Mouse (Mus musculus): ENCODE results near the gene Ankrd39. TPM values are rescaled to one million over a fixed set of nuclear protein-coding genes. Genes with fewer than 3 reads are reported as not detected.

Gene Ankrd39
- 17.0 and 30.9 TPM in 2 replicates for polyA plus RNA-seq (2012; rRNA removed; ENCODE audit: low replicate concordance)

DNA sequence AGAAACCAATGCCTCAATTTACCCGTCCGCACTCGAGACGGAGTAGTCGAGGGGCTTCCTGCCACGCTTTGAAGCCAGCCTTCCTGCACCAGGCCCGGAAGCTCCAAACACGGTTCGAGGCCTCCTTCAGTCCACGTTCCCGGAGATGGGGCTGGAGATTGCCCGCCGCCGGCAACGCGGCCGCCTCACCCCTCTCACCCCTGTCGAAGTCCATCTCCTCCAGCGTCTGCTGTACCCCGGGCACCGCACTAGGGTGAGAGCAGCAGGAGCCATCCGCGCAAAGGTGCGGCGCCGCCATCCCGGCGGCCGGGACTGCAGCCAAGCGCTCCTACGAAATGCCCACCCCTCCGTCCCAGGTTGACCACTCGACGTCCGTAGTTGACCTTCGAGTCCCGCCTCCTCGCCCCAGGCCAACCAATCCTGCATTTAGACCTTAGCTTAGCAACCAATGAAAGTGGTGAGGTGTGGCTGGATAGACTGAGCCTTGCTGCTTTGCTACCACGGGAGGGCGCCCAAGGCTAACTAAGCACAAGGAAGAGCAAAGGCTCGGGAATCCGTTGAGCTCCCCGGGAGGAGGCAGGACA lies at the start of gene Ankrd39:
TSS of gene Ankrd39 (minus strand) at position 558 of the 584 bp plus-strand sequence.

DNA sequence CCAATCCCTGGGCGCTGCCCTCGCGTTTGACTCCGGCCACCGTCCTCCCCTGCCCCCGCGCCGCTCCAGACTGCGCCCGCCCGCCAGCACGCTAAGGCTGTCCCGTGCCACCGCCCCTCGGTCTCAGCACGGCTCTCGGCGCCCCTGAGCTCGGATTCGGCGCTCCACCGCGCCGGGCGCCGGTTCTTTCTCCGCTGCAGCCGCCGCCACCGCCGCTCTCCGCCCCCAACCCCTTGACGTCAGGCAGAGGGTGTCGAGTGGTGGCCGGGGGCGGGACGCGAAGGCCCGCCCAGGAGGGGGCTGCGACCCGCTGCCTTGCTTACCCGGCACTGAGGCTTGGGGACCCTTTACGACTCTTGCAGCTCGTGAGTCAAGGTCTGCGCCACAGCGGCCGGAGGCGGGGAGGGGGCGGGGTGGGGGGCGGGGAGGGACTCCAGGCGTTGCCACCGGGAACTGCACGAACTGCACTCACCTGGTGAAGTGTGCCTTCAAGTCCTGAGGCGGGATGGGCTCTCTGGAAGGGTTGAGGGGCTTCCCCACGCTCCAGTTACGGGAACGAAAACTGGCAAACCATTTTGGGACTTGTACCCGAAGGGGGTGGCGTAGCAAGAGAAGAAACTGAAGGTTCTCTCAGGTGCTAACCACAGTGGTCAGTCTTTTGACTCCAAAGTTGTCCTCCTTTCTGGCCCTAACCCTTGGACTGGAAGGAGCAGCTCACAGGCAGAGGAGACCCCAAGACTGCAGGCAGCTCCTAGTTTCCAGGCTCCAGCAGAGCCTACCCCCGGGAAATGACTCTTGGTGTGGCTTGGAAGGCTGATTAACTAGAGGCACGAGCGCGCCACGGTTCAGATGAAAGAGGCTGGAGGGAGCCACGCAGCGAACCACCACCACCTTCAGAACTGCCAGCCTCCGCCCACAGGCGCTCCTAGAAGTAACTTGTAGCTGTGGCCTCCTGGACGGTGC lies 11.1 kb upstream of the Ankrd39 start, which contains the start of gene Sema4c:
TSS of gene Sema4c (minus strand) at position 319 of the 963 bp plus-strand sequence.

DNA sequence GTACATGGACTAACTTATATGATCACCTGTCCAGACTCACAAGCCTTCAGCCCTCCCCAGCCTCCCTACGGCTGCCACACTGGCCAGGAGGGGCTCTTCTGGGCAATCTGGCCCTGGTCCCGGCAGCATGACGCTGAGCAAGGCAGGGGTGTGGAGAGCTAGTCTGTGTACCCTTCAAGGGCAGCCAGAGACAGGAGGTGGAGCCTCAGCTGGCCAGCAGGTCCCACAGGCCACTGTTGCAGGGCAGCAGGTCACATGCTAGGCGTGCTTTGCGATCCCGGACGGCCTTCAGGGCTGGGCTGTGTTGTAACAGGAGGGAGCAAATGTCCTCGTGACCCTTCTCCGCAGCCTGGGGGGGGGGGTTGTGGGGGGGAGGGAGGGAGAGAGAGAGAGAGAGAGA lies 8.1 kb downstream of the Ankrd39 start, which contains the start of gene Gm42417:
TSS of gene Gm42417 (minus strand) at position 244 of the 400 bp plus-strand sequence.

DNA sequence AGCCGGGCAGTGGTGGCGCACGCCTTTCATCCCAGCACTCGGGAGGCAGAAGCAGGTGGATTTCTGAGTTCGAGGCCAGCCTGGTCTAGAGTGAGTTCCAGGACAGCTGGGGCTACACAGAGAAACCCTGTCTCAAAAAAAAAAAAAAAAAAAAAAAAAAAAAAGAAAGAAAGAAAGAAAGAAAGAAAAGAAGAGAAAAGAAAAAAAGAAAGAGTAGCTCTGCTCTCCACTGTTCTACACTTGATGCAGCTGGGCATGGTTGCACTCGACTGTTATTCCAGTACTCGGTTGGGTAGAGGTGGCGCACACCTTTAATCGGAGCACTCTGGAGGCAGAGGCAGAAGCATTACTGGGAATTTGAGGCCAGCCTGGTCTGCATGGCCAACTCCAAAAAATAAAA lies 10.5 kb downstream of the Ankrd39 start, which contains the start of gene Ankrd23:
TSS of gene Ankrd23 (minus strand) at position 101 of the 400 bp plus-strand sequence.

DNA sequence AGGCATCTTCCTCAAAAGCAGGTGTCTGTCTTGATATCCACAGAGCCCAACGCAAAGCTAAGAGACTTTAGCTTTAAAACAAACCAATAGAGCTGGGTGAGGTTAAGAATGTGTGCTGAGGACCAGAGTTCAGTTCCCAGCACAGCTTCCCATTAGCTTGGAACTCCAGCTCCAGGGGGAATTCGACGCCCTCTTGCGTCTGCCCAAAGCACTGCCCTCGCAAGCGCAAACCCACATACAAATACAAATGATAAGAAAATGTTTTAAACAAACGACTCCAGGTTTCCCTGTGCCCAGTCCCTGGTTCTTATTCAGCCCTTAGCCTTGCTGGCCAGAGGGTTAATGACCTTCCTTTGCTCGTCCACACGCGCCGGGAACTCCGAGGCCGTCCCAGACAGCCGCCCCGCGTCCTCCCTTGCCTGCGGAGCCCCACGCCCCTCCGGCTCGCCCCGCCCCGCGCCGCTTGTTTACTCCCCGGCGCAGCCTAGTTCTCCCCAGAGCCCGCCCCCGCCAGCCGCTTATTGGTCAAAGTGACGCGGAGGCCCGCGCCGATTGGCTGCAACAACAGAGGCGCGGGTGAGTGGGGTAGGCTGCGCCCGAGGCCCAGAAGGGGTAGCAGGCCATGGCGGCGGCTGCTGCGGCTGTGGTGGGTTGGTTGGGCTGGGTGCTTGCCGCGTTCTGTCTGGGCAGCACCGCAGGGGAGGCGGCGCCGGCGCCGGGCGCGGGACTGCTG lies 35.8 kb downstream of the Ankrd39 start, which contains the start of gene Cnnm3:
TSS of gene Cnnm3 (plus strand) at position 579 of the 733 bp plus-strand sequence.

Other genes with a start within 250 kb of the Ankrd39 start
- 10.3 and 10.8 TPM in 2 replicates for gene Arid5a, start 239.7 kb downstream of the Ankrd39 start, polyA plus RNA-seq (2012; rRNA removed; ENCODE audit: low replicate concordance)
- gene Kansl3, start 178.3 kb downstream of the Ankrd39 start, polyA plus RNA-seq (2012; rRNA removed; ENCODE audit: low replicate concordance) = 54.0 and 65.3 TPM in 2 replicates
- not detected in 2 replicates for gene Fer1l5, start 175.2 kb downstream of the Ankrd39 start, polyA plus RNA-seq (2012; rRNA removed; ENCODE audit: low replicate concordance)
- gene Lman2l, start 102.2 kb downstream of the Ankrd39 start, polyA plus RNA-seq (2012; rRNA removed; ENCODE audit: low replicate concordance) = 24.8 and 28.2 TPM in 2 replicates
- 3.5 and 7.1 TPM in 2 replicates for gene Cnnm4, start 75.8 kb downstream of the Ankrd39 start, polyA plus RNA-seq (2012; rRNA removed; ENCODE audit: low replicate concordance)
- 24.5 and 37.7 TPM in 2 replicates for gene Cnnm3, start 35.6 kb downstream of the Ankrd39 start, polyA plus RNA-seq (2012; rRNA removed; ENCODE audit: low replicate concordance)
- gene Ankrd23, start 10.6 kb downstream of the Ankrd39 start, polyA plus RNA-seq (2012; rRNA removed; ENCODE audit: low replicate concordance) = 12.0 and 24.1 TPM in 2 replicates
- gene Gm42417, start 8.0 kb downstream of the Ankrd39 start, polyA plus RNA-seq (2012; rRNA removed; ENCODE audit: low replicate concordance) = not detected in 2 replicates
- gene Sema4c, start 10.9 kb upstream of the Ankrd39 start, polyA plus RNA-seq (2012; rRNA removed; ENCODE audit: low replicate concordance) = 29.2 and 47.5 TPM in 2 replicates
- gene Fam178b, start 135.7 kb upstream of the Ankrd39 start, polyA plus RNA-seq (2012; rRNA removed; ENCODE audit: low replicate concordance) = 3.6 and 4.1 TPM in 2 replicates
- gene Cox5b, start 144.0 kb upstream of the Ankrd39 start, polyA plus RNA-seq (2012; rRNA removed; ENCODE audit: low replicate concordance) = 554 and 698 TPM in 2 replicates
- 0.10 TPM in 1 of 2 replicates, not detected in the other for gene 4933424G06Rik, start 162.7 kb upstream of the Ankrd39 start, polyA plus RNA-seq (2012; rRNA removed; ENCODE audit: low replicate concordance)
- 121 and 170 TPM in 2 replicates for gene Actr1b, start 167.0 kb upstream of the Ankrd39 start, polyA plus RNA-seq (2012; rRNA removed; ENCODE audit: low replicate concordance)
- 0.92 and 3.4 TPM in 2 replicates for gene Zap70, start 214.4 kb upstream of the Ankrd39 start, polyA plus RNA-seq (2012; rRNA removed; ENCODE audit: low replicate concordance)

All from subcutaneous adipose tissue, adult 2 months (tissue).